Mouse (Mus musculus) forelimb bud, embryonic 11.5 days (tissue): ENCODE results near the gene Foxp2.

Experiments
- DNase-seq: peaks from one replicate; pipeline ENCODE4 v3.0.0-alpha.2; 2012; ENCODE audit warnings: low read depth, low spot score

The Foxp2 gene

DNA sequence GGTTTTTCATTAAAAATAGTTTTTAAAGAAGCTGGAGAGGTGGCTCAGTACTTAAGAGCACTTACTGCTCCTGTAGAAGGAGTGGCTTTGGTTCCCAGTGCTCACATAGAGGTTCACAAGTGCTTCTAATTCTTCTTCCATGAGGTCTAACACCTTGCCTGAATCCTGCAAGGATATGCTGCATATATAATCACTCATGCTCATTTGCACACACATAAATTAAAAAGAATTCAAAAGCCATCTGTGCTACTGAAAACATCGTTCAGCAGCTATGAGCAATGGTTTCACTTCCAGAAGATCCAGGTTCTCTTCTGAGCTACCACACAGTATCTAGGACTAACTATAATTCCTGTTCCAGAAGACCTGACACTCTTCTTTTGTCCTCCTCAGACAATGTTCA lies 200.4 kb downstream of the Foxp2 start:
- no peak for DNase-seq

DNA sequence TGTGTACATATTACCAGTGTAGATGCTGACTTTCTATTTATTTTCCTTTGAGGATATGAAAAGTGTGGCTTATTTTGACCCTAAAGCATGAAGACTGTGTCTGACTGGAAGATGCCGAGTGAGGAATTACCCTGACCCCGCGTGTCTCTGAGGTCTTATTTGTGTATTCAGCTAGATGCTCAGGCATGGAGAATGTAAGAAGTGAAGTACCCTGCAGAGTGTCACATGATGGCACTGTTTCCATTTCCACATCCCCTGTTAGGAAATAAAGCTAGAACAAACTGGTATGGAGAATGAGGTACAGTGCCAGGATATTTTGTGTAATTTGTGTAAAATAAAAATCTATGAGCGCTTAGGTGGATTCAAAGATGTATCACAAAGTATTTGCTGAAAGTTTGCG lies 219.8 kb downstream of the Foxp2 start:
- DNase-seq, result no peak

DNA sequence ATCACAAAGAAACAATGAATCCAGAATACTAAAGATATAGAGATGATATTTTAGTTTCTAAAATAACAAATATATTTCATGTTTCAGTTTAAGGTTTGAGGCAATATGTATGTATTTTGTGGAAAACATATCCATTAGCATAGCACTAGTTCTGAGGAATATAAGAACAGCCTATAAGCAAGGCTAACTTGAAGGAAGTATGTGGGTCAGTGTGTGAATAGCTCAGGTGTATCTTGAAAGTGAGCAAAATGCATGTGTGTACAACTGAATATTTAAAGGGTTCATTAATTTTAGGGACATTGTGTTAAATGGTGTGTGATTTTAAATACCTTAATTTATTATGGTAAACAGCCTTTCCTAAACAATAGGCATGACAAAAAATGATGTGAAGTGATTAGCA lies 220.2 kb downstream of the Foxp2 start:
- DNase-seq, result no peak

DNA sequence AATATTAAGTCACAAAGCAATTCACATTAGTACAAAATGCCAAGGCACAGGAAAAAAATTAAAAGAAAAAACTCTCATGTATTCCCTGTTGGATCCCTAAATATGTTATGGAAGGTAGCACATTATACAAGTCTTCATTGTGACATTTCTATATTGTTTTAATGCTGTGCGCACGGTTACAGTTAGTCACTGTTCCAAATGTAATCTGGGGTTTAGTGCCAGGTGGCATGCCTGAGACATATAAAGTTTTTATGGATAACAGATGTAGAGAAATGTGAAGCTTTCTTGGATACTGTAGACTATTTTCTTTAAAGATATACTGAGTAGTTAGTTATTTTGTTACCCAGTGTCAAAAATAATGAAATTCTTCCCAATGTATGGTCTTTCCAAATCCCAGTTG lies 229.0 kb downstream of the Foxp2 start:
- DNase-seq, result peak; percentile 4

DNA sequence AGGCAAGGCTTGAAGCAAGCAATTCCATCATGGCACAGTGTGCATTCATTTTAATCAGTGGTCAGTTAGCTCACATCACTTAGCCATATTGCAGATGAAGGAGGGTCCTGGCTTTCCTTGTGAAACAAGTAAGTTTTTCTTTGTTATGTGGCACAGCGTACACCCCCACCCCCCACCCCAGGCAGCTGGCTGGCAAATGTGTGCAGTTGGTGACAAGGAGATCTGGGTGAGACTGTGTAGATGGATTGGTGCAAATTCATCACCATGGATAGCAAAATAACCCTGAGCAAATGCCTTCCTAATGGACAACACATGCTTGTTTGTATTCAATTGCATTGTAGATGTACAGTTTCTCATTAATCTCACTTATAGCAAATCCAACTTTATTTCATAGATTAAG lies 240.9 kb downstream of the Foxp2 start:
- peak; percentile 52 for DNase-seq

DNA sequence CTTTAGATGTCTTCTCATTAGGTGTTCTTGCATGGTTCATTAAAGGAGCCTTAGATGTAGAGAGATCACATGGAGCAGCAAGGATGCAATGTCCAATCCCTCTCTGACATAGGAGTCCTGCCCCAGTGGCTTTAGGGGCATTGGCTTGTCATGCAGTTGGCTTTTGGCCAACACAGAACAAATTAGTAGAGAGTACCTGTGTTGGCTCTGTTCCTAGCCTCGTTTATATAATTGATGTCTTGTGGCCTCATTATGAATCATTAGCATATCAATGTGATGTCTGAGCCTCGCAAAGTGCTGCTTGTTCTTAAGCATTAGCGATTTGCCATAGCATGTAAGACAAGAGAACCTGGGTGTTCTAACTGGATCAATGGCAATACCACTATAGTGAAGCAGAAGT lies 250.5 kb downstream of the Foxp2 start:
- no peak for DNase-seq

DNA sequence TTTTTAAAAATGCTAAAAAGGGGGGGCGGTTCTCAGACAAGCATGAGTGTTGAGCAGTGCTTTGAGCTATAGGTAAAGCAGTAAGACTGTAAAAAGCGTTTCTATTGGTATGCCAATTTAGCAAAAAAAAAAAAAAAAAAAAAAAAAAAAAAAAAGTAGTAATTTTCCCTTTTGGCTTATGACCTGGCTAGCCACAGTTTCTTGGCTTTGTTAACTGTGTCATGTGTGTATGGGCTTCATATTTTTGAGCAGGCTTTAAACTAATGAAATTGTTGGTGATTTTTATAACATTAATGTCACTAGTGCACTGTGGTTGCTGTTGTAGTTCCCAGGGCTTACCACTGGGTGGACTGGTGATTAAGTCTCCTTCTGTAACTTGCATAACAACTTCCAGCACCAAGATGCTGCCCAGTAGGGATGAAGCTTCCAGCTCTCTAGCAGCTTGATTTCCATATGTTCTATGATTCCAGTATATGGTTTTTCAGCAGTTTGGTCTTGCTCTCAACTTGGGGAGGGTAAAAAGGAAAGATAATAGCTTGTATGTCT lies 262.4 kb downstream of the Foxp2 start:
- DNase-seq, result no peak

DNA sequence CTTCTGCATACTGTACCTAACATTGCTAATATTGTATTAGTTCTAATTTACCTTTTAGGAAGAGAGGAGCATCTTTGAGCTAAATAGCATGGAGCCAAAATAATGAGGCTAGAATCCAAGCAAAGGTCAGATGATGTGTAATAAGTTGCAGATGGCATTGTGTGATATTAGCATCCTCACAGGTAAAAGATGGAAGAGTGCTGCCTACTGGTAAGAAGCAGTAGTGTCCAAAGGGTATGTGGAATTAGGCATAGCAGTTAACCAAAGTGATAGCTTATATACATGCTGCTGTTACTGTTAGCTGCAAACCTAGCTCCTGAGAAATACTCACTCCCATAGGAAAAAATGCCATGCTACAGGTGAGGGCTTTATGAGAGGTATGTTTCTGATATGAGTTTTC lies 275.6 kb downstream of the Foxp2 start:
- no peak for DNase-seq

DNA sequence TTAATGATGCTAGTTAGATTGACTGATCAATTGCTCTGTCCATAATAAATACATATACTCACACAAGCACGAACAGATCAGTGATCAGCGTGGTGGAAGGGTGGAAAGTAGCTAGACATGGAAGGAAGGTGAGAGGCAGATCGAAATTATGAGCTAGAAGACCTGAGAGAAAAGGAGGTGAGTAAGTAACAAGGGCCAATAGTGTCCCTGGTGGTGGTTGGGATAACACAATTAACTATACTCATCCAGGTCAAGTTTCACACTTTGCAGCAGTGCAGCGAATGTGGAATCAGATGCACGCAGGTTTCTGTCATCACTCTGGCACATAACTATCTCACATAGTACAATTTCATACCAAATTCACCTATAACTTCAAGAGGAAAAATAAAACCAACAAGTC lies 291.7 kb downstream of the Foxp2 start:
- DNase-seq, result no peak

DNA sequence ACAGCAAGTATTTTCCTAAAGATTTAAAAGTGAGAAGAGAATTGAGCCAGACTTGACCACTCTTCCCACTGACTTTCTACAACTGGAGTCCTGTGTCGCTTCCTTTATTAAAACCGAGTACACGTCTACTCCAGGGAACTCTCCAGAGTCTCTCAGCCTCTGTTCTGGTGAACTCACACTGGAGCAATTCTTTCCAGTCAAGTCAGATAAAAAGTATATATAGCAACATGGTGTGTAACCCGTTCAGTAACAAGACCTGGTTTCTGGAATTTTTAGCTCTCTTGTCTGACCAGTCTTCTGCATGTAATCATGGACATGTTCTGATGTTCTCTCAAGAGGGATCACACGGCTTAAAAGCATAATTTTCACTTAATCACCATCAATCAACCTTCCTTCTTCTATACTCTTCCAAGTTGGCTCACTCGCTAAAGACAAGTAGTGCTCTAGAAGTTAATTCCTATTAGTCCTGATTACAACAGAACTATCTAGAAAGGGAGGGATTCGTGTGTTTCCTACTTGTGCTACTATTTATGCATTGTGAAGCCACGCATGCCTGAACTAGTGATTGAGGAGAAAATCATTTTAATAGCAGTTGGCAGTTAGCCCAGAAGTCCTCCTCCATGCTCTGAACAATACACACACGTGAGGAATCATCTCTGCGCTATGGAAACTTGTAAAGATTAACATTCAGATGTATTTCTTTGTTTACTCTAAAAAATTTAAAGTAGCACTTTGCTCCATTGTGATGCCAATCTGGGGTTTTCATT lies 341.2 kb downstream of the Foxp2 start:
- no peak for DNase-seq

DNA sequence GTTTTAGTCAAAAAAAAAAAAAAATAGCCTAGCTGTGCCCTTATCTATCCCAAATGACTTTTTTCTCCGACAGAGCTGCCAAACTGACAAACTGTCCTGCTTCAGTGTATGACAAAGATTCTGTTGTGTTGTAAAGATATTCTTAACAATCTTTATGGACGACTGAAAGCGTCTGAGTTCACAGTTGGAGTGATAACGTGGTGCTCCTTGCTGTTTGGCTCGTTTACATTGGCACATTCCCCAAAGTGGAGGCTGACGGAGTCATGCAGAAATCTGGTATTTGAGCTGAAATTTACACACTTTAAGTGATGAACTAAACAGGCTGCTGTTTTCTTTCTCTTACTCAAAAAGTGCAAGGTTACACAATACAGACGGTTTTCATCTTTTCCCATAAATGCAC lies 356.2 kb downstream of the Foxp2 start:
- DNase-seq, result no peak

DNA sequence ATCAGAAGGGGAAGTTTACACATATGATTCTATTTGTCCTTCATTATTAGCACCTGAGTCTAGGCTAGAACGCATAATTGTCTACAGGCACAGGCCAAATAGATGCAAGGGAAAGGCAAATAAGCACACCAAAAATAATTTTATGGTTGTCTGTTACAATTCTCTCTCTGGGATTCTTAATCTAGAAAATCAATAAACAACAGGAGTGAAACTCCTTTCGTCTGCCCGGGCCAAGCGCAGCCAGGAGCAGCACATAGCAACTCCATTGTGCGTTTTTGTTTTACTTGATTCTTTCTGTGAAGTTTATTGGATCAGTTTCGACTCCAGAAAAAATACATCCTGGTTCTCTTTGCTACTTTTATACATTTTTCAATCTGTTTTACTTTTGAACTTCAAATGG lies 356.7 kb downstream of the Foxp2 start:
- no peak for DNase-seq

DNA sequence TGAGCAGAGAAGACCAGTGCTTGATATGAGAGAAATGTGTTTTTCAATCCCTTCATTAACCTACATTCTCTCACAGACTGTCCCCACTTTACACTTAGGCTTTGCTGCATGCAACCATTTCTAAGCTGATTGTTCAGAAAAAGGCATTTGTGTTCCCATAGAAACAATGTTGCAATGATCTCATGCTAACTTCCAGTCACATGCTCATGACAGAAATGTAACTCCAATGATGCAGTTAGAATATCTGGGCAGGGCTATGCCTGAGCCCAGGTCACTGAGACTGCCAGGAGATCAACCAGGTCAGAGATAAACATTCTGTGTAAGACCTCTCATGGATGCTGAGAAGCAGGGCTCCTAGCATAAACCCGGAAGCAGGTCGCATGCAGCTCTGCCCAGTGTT lies 367.0 kb downstream of the Foxp2 start:
- DNase-seq, result no peak

DNA sequence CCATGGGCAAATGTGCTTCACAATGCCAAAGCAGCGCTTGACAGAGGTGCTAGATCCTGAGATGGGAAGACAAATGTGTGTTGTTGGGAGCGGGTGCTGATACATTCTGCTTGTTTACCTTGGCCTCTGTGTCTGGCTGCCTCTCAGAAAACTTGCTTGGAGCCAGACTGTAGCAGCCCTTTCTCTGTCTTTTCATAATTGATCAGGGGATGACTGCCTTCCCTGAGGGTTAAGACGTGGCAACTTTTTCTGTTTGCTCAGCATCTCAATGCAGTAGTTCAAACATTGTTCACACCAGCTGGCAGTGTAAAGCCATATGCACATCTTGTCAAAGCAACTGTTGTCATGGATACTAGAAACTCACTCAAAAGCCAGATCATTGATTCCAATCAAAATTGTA lies 384.1 kb downstream of the Foxp2 start:
- DNase-seq, result no peak

DNA sequence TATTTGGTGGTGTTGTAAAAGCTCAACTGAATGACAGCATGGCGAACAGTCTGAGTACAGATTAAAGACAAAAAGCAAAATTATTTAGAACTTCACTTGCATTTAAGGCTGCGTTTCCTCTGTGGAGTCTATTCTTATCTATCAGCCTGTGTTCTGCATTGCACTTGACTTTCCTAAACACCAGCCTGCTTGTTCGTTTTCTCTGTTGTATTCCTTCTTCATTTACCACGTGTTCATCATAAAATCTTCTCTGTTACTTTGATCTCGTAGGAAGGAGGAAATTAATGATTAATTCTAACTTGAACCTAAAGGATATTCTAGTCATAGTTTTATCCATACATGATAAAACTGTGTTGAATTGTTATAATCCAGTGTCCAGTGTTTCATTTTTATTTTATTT lies 392.9 kb downstream of the Foxp2 start:
- DNase-seq, result no peak

DNA sequence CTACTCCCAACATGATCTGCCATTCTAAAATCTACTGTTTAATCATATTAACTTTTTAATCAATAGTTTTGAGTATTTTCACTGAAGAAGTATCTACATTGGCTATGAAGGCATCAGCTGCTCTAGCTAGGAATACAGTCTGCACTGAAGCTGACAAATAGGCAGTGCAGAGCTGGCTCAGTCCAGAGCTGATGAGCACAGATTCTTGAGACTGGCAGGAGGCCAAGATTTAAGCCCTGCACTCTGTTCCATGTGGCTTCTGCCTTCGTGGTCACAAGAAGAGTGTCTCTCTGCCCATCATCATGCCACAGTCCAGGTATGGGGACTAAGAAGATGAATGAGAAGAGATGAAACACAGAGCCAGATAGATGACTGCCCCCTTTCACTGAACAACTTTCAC lies 398.1 kb downstream of the Foxp2 start:
- no peak for DNase-seq

DNA sequence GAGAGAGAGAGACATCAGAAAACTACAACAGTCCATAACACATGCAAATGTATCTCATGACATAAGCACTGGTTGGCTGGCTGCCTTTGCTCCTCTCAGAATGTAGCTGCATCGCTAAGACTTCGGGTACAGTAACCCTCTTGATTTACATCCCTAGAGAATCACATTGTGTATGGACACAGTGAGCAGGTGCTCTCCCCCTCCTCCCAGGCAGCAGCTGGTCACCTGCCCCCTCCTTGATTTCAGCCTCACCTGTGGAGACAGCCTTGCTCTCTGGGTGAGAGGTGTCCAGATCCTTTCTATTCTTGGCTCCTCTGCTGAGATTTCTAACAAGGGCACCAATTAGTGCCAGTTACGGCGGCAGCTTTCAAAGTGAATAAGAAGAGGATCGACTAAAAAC lies 409.5 kb downstream of the Foxp2 start:
- DNase-seq, result no peak

DNA sequence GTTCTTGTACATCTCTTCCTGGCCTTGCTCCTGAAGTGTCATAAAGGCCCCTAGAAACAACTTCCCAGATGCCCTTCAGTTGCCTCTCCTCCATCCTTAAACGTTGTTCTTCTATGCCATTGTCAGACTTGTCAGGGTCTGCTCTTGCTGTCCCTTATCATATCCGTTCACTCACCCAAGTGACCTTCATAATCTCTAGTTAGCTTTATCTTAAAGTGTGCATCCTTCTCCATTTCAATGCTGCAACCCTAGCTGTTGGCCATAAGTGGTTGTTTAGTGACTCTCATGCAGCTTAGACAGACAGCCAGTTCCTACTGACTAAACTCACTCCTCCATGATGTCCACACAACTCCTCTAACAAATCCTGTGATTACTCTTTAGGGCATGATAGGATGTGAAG lies 415.8 kb downstream of the Foxp2 start:
- no peak for DNase-seq

DNA sequence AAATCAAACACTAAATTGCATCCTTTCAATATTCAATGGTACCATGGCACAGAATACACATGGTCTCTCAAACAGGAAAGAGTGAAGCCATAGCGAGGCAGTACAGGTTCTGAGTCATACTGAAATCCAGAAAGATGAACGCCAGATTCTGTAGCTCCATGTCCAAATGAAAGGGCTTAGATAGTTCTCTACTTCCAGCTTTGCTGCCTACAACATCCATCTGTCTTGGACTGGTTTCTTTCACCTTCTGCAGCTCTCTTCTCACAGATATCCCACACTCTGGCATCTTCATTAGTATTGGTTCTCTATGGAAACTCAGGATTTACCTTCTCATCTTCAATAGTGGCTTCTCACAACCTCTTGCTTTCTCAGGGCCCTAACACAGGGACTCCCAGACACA lies 417.2 kb downstream of the Foxp2 start:
- DNase-seq, result no peak

DNA sequence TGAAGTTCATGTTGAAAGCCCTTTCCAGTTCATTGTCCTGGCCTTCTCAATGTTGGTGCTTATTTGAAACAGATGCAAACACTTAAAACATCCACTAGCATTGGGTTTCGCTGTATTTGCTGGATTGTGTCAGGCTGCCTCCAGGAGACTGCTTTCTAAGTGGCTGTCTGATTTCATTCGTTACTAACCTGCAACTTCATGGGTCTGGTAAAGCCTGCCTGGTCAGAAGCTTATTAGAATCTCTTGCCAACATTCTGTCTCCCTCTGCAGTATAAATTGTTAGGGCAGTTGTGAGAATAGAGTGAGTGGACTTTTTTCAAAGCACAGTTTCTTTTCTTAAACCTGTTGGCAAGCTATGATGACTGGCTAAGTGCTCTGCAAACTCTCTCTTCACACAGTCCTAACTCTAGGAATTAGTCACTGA lies 420.4 kb downstream of the Foxp2 start:
- peak; percentile 72 for DNase-seq

DNA sequence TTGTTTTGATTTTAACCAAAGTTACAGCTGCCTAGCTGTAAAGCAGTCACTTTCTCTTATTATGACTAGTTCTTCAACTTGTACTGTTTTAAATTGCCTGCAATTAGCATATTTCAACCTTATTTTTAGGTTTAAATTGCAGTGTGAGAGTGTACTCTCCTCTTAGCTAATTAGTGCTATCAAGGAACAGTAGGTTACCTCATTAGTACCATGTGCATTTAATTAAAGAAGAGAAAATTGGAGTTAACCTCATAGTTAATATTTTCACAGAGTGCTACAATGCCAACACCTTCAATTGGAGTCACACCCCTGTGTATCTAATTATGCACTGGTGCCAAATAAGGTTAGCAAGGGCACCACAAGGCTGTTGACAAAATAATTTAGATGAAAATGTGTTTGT lies 421.9 kb downstream of the Foxp2 start:
- DNase-seq, result no peak

DNA sequence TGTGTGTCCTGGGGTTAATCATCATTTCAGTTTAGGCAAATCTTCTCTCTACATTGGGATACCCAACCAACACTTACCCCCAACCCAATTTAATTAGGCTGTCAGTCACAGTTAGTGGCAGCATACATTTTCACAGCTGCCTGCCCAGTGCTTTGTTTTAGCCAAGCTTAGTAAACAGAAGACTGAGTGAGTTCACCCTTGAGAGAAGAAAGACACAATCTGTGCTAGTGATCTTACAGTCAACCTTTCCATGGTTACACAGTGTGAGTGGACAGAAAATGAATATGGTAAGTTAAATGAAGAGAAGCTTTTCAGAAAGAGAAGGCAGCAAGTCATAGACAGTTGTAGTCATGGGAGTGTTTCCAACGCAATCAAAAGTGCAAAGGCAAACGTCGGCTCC lies 446.6 kb downstream of the Foxp2 start:
- no peak for DNase-seq

DNA sequence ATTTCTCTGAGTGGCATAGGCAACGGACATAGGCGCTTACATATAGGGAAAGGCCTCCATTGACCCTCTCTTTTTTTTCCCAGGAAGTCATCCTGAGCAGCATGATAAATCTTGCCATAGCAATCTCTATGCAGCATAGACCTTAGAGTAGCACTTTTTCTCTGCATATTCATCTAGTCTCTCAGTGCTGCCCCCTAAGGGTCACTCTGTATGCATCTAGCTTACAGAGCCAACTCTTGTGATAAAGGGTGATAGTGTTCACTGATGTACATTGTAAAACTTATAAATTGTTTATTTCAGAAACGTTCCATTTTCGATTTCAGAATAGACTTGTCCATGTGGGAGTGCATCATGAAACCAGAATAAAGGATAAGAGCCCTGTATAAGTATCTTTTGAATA lies 454.7 kb downstream of the Foxp2 start:
- DNase-seq, result no peak

DNA sequence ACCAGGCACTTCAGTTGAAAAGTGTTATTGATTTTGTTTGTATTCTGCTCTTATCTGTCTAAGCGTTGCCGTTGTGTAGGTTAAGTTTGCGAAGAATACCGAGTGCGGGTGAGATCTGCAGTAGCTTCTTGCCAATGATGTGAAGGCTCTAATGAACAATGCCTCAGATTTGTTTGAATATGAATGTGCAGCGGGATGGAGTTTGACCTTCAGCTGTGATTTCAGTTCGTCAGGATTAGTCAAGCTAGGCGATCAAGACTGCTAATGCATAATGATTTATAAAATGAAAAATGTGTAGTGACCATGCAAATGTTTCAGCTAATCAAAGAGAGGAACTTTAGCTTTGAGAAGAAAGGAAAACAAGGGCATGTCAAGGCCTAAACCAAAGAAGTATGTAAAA lies 469.1 kb downstream of the Foxp2 start:
- DNase-seq, result no peak
